Mouse (Mus musculus) midbrain, embryonic 13.5 days (tissue): Measurements from ENCODE around the gene Gm45837. TPM values are rescaled to one million over a fixed set of nuclear protein-coding genes. Genes with fewer than 3 reads are reported as not detected.

Experiments used
- ATAC-seq: fragments of 200-750 bp; cut with Nextera tagmentation; 2 replicates; pipeline ENCODE4 v1.8.0; 2017; ENCODE audit warnings: mild to moderate bottlenecking, moderate TSS enrichment, moderate library complexity
- H3K27ac ChIP-seq: fragments of 300-500 bp; sonication (generic); 2 replicates; pipeline ENCODE4 v1.5.1; 2015; ENCODE audit warnings: inconsistent platforms, mild to moderate bottlenecking, moderate library complexity
- H3K27me3 ChIP-seq: fragments of 300-500 bp; sonication (generic); 2 replicates; pipeline ENCODE4 v1.6.1; 2015; ENCODE audit warnings: mild to moderate bottlenecking, inconsistent platforms
- H3K36me3 ChIP-seq: fragments of 300-500 bp; sonication (generic); 2 replicates; pipeline ENCODE4 v1.6.1; 2015; ENCODE audit warnings: mild to moderate bottlenecking, inconsistent platforms
- H3K4me1 ChIP-seq: fragments of 300-500 bp; sonication (generic); replicated peaks from 2 replicates; pipeline ENCODE4 v1.6.1; 2015; ENCODE audit warnings: inconsistent platforms
- H3K4me2 ChIP-seq: fragments of 300-500 bp; sonication (generic); replicated peaks from 2 replicates; pipeline ENCODE4 v1.6.1; 2015; ENCODE audit warnings: moderate library complexity, mild to moderate bottlenecking, inconsistent platforms
- H3K4me3 ChIP-seq: fragments of 300-500 bp; sonication (generic); replicated peaks from 2 replicates; pipeline ENCODE4 v1.5.1; 2015; ENCODE audit warnings: mild to moderate bottlenecking, inconsistent platforms
- H3K9ac ChIP-seq: fragments of 300-500 bp; sonication (generic); replicated peaks from 2 replicates; pipeline ENCODE4 v1.6.1; 2015; ENCODE audit warnings: mild to moderate bottlenecking, inconsistent platforms
- H3K9me3 ChIP-seq: fragments of 300-500 bp; sonication (generic); 2 replicates; pipeline ENCODE4 v1.6.1; 2016; ENCODE audit warnings: mild to moderate bottlenecking, inconsistent platforms
- WGBS: fragments of 180-500 bp; shearing (Covaris S2); methylation state at CpG from one replicate; pipeline ENCODE4 v1.1.7; 2015; 5-methylcytosine and 5-hydroxymethylcytosine counted together
- polyA plus RNA-seq: library from polyadenylated mRNA; unstranded; fragments of >200 nt; fragmentation: Nextera tagmentation; extraction: Ambion mirVana; gene quantifications from 2 replicates; pipeline ENCODE4 v1.2.1, GENCODE M21; 2015

Gm45837 gene
- polyA plus RNA-seq, 1 experiment from 2014 or later: not detected

DNA sequence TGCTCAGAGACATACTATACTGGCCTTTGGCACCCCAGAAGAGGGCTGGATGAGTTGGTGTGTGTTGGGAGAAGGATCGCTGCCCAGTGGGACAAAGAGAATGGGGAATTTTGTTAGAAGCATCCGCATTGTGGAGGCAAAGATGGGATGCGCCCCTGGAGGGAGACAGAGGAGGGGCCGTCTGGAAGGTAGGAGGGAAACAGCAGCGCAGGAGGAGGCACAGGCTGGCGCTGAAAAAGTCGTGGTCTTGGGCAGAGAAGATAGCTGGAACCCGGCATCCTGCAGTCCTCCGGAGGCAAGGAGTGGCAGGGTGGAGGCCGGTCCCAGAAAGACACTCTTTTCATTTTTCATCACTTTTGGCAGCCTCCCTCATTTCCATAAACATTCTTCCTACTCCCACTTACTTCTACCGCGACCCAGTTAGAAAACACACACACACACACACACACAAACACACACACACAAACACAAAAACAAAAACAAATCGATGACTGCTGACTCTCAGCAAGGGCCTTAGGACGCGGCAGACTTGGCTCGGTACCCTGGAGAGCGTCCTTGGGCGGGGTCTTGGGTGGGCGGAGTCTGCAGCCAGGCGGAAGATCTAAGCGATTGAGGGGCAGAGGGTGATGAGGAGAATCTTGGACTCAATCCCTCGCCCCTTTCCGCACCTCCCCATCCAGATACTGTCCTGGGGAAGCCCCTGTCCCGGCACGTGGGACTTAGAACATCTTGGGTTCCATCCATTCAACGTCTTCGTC is 8.5 kb downstream of the Gm45837 start:
- no peak for ATAC-seq
- peaks cover 58% of the 10 kb centered on the region for H3K4me1 ChIP-seq
- peak overlapping the region; percentile 36 for H3K4me2 ChIP-seq
- H3K9ac ChIP-seq: no peak overlapping the region
- H3K27me3 ChIP-seq: peaks cover 29% of the 10 kb centered on the region
- H3K36me3 ChIP-seq: no peaks in the 10 kb centered on the region
- no peaks in the 10 kb centered on the region for H3K9me3 ChIP-seq
- H3K27ac ChIP-seq: no peak overlapping the region
- H3K4me3 ChIP-seq: no peak overlapping the region; the same call in 1 of the 2 replicates
- 4% methylated on average over 27 of the region's 27 CpGs for WGBS

DNA sequence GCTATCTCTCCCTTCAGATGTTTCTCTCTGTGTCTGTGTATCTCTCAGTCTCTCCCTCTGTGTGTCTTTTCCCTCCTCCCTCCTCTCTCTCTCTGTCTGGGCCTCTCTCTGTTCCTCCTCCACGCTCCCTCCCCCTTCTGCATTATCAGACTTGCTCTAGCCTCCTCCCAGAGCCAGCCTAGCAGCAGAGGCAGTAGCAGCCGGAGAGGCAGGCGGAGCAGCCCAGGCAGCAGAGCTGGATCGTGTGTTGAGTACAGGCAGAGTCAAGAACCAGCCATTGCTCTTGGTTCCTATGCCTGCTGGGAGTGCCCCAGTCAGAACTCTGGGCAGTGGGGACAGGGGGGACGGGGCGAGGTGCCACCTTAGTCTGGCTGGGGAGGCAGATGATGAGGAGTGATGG is 10.8 kb downstream of the Gm45837 start, which contains the start of gene Pde2a:
Gene Pde2a, plus strand, starts transcription at position 163 of the 400 bp plus-strand sequence.
- ATAC-seq: peak; percentile 82
- 9% methylated on average over 6 of the region's 6 CpGs for WGBS
- Histone ChIP-seq H3K4me2 (peak within 1 kb of the TSS; percentile 53), H3K9me3 (no peaks in the 10 kb centered on the region), H3K9ac (peak within 1 kb of the TSS; percentile 58), H3K36me3 (no peaks in the 10 kb centered on the region), H3K4me3 (peak within 1 kb of the TSS; percentile 29), H3K27ac (peak within 1 kb of the TSS; percentile 51; the same call in 1 of the 2 replicates), H3K27me3 (peaks cover 29% of the 10 kb centered on the region), H3K4me1 (peaks cover 48% of the 10 kb centered on the region)

DNA sequence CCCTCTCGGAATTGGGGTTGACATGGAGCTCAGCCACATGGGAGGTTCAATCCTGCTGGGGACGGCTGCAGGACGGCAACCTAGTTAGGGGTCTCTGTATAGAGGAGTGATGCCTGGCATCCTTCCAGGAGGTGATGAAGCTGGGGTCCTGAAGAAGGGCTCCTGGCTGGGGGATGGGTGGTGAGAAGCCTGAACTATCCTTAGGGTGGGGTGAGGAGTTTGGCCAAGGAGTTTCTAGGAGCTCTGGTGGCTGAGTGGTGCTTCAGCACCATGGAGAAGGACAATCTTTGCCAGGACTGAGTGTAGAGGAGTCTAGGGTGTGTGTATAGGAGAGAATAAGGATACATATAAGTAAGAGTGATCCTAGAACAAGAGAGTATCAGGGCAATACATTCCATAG is 11.4 kb downstream of the Gm45837 start:
- Histone ChIP-seq H3K27me3 (peaks cover 29% of the 10 kb centered on the region), H3K36me3 (no peaks in the 10 kb centered on the region), H3K9me3 (no peaks in the 10 kb centered on the region), H3K4me1 (peaks cover 53% of the 10 kb centered on the region), H3K4me3 (peak overlapping the region; percentile 29), H3K9ac (peak overlapping the region; percentile 58), H3K4me2 (peak overlapping the region; percentile 53), H3K27ac (0 out of 2 replicates have a peak overlapping the region, but pooled peaks have one; percentile 51)
- 12% methylated on average over 3 of the region's 3 CpGs for WGBS
- peak; percentile 15 for ATAC-seq

DNA sequence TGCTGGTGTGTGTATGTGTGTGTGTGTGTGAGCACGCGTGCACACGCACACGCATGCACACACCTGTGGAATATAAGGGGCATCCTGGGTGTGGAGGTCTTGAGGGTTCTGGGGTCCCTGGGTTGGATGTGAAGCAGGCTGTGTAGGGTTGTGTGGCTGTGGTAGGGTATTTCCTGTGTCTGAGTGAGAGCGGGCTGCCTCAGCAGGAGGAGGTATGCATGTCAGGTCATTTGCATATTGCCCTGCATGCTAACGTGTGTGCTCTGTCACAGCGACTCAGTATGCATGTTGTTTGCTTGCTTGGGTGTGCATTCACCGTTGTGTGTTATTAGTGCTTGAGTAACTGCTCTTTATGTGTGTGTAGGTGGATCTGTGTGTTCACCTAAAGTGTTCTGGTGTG is 12.0 kb downstream of the Gm45837 start:
- H3K4me1 ChIP-seq: peaks cover 59% of the 10 kb centered on the region
- H3K4me2 ChIP-seq: peak overlapping the region; percentile 53
- ATAC-seq: no peak
- no peak overlapping the region for H3K27ac ChIP-seq
- no peak overlapping the region for H3K9ac ChIP-seq
- H3K9me3 ChIP-seq: no peaks in the 10 kb centered on the region
- no peak overlapping the region for H3K4me3 ChIP-seq
- peaks cover 26% of the 10 kb centered on the region for H3K27me3 ChIP-seq
- whole genome bisulfite sequencing: 80% methylated on average over 8 of the region's 8 CpGs
- H3K36me3 ChIP-seq: no peaks in the 10 kb centered on the region

DNA sequence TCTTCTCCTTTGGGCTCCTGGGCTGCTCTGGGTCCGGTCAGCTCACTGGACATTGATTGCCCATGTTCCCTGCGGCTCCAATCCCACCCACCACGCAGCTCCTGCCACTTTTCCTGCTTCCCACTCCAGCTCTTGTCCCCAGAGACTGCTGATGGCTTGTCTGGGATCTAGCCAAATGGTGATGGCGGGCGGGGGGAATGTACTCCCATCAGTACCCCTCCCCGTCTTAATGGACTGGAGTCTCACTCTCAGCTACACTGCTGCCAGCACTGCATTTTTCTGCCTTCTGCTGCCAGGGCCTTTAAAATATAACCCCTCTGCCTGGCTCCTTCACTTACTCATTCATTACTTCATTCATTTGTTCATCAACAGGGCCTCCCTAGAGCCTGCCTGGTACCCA is 13.3 kb downstream of the Gm45837 start:
- Histone ChIP-seq H3K27ac (no peak overlapping the region), H3K4me2 (no peak overlapping the region), H3K9me3 (no peaks in the 10 kb centered on the region), H3K36me3 (no peaks in the 10 kb centered on the region), H3K4me1 (peaks cover 58% of the 10 kb centered on the region), H3K9ac (no peak overlapping the region), H3K4me3 (no peak overlapping the region), H3K27me3 (peaks cover 18% of the 10 kb centered on the region)
- no peak for ATAC-seq
- WGBS: 69% methylated on average over 6 of the region's 6 CpGs

DNA sequence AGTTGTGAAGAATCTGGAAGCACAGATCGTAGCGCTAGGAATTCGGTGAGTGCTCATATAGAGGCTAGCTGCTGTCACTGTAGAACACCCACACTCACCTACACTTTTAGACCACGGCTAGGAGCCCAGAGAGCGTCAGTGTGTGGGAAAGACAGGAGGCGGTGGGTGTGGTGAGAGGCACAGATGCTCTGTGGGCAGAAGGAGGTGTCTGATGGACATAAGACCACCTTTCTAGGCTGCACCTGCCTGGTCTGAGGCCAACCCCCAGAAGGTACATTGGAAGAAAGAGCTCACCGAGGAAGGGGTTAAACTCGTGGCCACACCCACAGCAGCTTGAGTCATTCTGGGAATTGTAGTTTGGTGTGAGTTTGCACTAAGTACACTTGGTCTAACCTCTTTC is 16.0 kb downstream of the Gm45837 start:
- Histone ChIP-seq H3K4me1 (peaks cover 32% of the 10 kb centered on the region), H3K4me2 (no peak overlapping the region), H3K9ac (no peak overlapping the region), H3K4me3 (no peak overlapping the region), H3K27me3 (no peaks in the 10 kb centered on the region; the same call in none of the 2 replicates), H3K36me3 (no peaks in the 10 kb centered on the region), H3K27ac (0 out of 2 replicates have a peak overlapping the region, but pooled peaks have one; percentile 7), H3K9me3 (no peaks in the 10 kb centered on the region)
- ATAC-seq: peak; percentile 26
- WGBS: 69% methylated on average over 8 of the region's 8 CpGs

DNA sequence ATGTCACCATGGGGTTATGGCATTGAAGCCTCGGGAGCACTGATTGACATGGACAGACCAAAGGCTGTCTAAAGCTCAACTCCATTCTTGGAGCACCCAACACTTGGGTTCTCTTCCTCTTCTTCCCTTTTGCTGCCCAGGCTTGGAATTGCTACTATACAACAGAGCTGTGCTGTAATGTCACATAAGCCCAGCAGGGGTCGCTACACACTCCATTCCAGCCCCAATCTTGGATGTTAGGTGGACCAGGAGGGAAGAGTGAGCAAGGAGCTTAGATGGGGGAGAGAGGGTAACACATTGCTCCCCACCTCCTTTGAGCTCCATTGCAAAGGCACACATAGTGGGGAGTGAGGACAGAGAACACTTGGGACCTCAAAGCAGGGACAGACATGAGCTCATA is 17.1 kb downstream of the Gm45837 start:
- H3K4me1 ChIP-seq: peaks cover 24% of the 10 kb centered on the region
- no peaks in the 10 kb centered on the region; the same call in 1 of the 2 replicates for H3K27me3 ChIP-seq
- H3K36me3 ChIP-seq: no peaks in the 10 kb centered on the region
- no peak overlapping the region for H3K9ac ChIP-seq
- WGBS: 14% methylated on average over 2 of the region's 2 CpGs
- no peak overlapping the region for H3K4me3 ChIP-seq
- no peak overlapping the region for H3K27ac ChIP-seq
- no peaks in the 10 kb centered on the region for H3K9me3 ChIP-seq
- ATAC-seq: no peak
- no peak overlapping the region for H3K4me2 ChIP-seq

DNA sequence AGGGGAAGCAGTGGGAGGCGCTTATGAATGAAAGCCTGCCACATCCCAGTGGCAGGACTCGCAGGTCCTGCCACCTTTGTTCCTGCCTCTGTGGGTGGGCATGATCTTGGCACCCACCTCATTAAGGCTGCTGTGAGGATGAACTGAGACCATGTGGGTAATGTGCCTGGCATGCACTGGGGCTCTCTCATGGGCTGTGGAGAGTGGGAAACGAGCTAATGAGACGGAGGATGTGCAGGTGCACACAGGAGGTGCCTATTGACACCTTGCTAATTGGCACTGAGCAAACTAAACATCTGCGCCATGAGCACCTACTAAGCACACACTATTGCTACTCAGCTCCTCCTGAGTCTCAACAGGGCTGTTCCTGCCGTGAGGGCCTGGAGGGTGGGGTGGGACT is 24.4 kb downstream of the Gm45837 start:
- no peaks in the 10 kb centered on the region for H3K4me1 ChIP-seq
- WGBS: 61% methylated on average over 6 of the region's 6 CpGs
- ATAC-seq: 0 out of 2 replicates have a peak, but pooled peaks have one; percentile 34

DNA sequence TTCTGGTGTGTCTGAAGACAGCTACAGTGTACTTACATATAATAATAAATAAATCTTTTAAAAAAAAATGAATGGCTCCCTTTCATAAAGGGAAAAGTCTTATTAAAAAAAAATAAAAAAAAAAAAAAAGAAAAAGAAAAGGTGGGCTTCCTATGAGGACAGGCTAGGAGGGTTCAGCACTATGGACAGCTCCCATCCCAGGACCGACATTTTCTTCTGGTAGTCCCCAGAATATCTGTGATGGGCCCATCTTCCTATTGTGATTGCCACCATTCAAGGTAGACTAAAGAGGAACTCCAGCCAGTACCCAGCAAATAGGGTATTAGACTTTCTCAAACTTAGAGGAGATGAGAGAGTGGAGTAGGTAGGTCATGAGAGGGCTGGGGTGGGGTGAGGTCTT is 27.2 kb downstream of the Gm45837 start:
- Histone ChIP-seq H3K4me2 (no peak overlapping the region), H3K9me3 (no peaks in the 10 kb centered on the region), H3K27ac (no peak overlapping the region), H3K36me3 (no peaks in the 10 kb centered on the region), H3K4me1 (peaks cover 9% of the 10 kb centered on the region; the same call in 1 of the 2 replicates), H3K27me3 (no peaks in the 10 kb centered on the region), H3K9ac (no peak overlapping the region), H3K4me3 (no peak overlapping the region)
- 26% methylated on average over 1 of the region's 1 CpGs for WGBS
- no peak for ATAC-seq

More for the DNA sequence above, 24.4 kb downstream of the Gm45837 start:
- H3K9ac ChIP-seq: no peak overlapping the region
- no peaks in the 10 kb centered on the region for H3K27me3 ChIP-seq
- H3K4me3 ChIP-seq: no peak overlapping the region
- H3K4me2 ChIP-seq: no peak overlapping the region
- H3K9me3 ChIP-seq: no peaks in the 10 kb centered on the region
- no peak overlapping the region for H3K27ac ChIP-seq
- H3K36me3 ChIP-seq: no peaks in the 10 kb centered on the region

DNA sequence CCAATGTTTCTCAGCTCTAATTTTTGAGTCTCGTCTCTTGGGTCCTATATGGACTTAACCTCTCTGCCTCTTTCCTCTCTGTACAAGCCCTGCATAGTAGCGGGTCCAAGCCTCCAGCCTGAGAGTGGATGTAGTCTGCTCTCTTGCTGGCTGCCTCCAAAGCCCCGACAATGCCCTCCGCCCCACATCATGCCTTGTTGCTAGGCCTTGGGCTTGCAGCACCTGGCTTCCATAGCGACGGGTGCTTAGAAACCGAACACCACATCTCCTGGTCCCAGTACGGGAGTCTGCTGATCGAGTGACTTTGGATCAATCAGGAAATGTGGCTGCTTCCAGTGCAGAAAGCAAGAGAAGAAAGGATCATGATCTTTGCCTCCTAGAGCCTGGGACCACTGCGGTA is 32.4 kb downstream of the Gm45837 start:
- H3K27me3 ChIP-seq: no peaks in the 10 kb centered on the region
- no peaks in the 10 kb centered on the region for H3K36me3 ChIP-seq
- ATAC-seq: peak; percentile 34; the same call in 1 of the 2 replicates
- 62% methylated on average over 10 of the region's 10 CpGs for WGBS
- no peak overlapping the region for H3K4me3 ChIP-seq
- H3K4me2 ChIP-seq: no peak overlapping the region
- H3K4me1 ChIP-seq: peaks cover 15% of the 10 kb centered on the region; the same call in 1 of the 2 replicates
- no peak overlapping the region for H3K27ac ChIP-seq
- H3K9ac ChIP-seq: no peak overlapping the region
- no peaks in the 10 kb centered on the region for H3K9me3 ChIP-seq

DNA sequence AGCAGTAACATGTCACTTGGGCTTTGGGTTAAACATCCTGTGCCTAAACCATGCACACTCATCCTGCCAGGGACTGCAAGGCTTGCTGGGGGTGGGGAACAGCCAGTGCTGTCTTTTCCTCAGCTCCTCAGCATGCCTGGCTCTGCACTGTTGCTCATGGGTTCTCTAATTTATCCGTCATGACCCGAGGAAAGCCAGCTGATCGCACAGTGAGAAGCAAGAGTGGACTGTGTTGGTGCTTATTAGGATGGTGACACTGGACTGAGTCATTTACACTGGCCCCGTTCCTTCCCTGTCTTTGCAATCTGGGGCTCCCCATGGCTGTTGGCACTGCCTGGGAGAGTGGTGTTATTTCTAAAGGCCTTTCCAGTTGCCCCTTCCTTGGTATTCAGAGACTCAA is 33.5 kb downstream of the Gm45837 start:
- H3K4me3 ChIP-seq: no peak overlapping the region
- H3K9me3 ChIP-seq: no peaks in the 10 kb centered on the region
- 0 out of 2 replicates have a peak, but pooled peaks cover 4% of the 10 kb centered on the region for H3K27me3 ChIP-seq
- no peak overlapping the region for H3K27ac ChIP-seq
- H3K4me2 ChIP-seq: no peak overlapping the region
- no peak for ATAC-seq
- no peaks in the 10 kb centered on the region for H3K36me3 ChIP-seq
- peaks cover 15% of the 10 kb centered on the region; the same call in 1 of the 2 replicates for H3K4me1 ChIP-seq
- 85% methylated on average over 4 of the region's 4 CpGs for WGBS
- no peak overlapping the region for H3K9ac ChIP-seq

DNA sequence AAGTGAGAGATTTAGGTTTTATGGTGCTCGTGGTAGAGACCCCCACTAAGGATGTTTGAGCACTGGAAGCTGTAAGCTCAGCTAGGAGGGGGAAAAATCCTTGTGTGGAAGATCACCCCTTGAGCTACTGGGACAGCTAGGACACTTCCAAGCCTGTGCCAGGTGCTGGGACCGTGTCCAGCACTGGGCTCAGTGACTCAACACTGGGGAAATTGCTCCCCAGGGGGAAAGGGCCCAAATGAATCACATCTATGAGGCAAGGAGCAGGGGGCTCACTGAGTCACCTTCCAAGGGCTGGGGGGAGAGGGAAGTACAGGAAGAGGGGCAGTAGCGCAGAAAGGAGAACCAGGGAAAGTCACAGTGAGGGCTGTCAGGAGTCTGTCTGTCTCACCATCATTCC is 39.2 kb downstream of the Gm45837 start:
- peaks cover 34% of the 10 kb centered on the region for H3K27me3 ChIP-seq
- H3K4me2 ChIP-seq: no peak overlapping the region
- H3K4me1 ChIP-seq: peaks cover 10% of the 10 kb centered on the region; the same call in 1 of the 2 replicates
- H3K27ac ChIP-seq: no peak overlapping the region
- H3K36me3 ChIP-seq: no peaks in the 10 kb centered on the region
- H3K4me3 ChIP-seq: no peak overlapping the region
- WGBS: 45% methylated on average over 3 of the region's 3 CpGs
- ATAC-seq: no peak; the same call in 1 of the 2 replicates
- no peak overlapping the region for H3K9ac ChIP-seq
- H3K9me3 ChIP-seq: no peaks in the 10 kb centered on the region
